Mouse (Mus musculus) cerebellum, adult 9-10 months (tissue): ENCODE data around the gene Ifit2.
"Not testable (repeated sequence)": the region's sequence is repeated elsewhere in the genome, so short reads cannot be mapped to it uniquely, and the experiment has no call there.

ENCODE experiments used
- DNase-seq: peaks from one replicate; pipeline ENCODE4 v3.0.0; 2022

The Ifit2 gene

GRCm38 (mm10) chr19:34550205-34550533 is 325 bp upstream of the Ifit2 start:
- no peak for DNase-seq

- DNase-seq: no peak
These were observed 1.5 kb downstream of the Ifit2 start for GRCm38 (mm10) chr19:34551981-34552380.

- no peak for DNase-seq
These were observed 2.5 kb downstream of the Ifit2 start for GRCm38 (mm10) chr19:34553021-34553420.

GRCm38 (mm10) chr19:34553522-34553921 is 3.0 kb downstream of the Ifit2 start:
- no peak for DNase-seq

GRCm38 (mm10) chr19:34554061-34554460 is 3.6 kb downstream of the Ifit2 start:
- no peak for DNase-seq

- DNase-seq: no peak
These were observed 6.1 kb downstream of the Ifit2 start for GRCm38 (mm10) chr19:34556621-34557020.

- no peak for DNase-seq
These were observed 12.1 kb downstream of the Ifit2 start for GRCm38 (mm10) chr19:34562556-34562955.

- DNase-seq: no peak
These were observed 15.8 kb downstream of the Ifit2 start for GRCm38 (mm10) chr19:34566178-34566784.

GRCm38 (mm10) chr19:34568988-34569895 is 18.7 kb downstream of the Ifit2 start:
- DNase-seq: no peak

- DNase-seq: no peak
These were observed 19.5 kb downstream of the Ifit2 start for GRCm38 (mm10) chr19:34569896-34570476.

GRCm38 (mm10) chr19:34571080-34571479 is 20.6 kb downstream of the Ifit2 start:
- no peak for DNase-seq

- no peak for DNase-seq
These were observed 23.2 kb downstream of the Ifit2 start for GRCm38 (mm10) chr19:34573650-34574049.

GRCm38 (mm10) chr19:34577121-34577520 is 26.6 kb downstream of the Ifit2 start:
- no peak for DNase-seq

GRCm38 (mm10) chr19:34582696-34583095 is 32.2 kb downstream of the Ifit2 start:
- not testable (repeated sequence) for DNase-seq

- DNase-seq: not testable (repeated sequence)
These were observed 32.8 kb downstream of the Ifit2 start, which contains the start of gene Ifit3 for GRCm38 (mm10) chr19:34583126-34583766. Ifit3 (plus strand) TSS chr19:34583531.

GRCm38 (mm10) chr19:34585740-34586458 is 35.4 kb downstream of the Ifit2 start:
- DNase-seq: not testable (repeated sequence)

GRCm38 (mm10) chr19:34587898-34588692 is 37.6 kb downstream of the Ifit2 start:
- not testable (repeated sequence) for DNase-seq

GRCm38 (mm10) chr19:34588959-34589358 is 38.5 kb downstream of the Ifit2 start:
- no peak for DNase-seq

- DNase-seq: no peak
These were observed 43.0 kb downstream of the Ifit2 start for GRCm38 (mm10) chr19:34593456-34593855.

GRCm38 (mm10) chr19:34594523-34594922 is 44.0 kb downstream of the Ifit2 start:
- not testable (repeated sequence) for DNase-seq

- DNase-seq: no peak
These were observed 46.3 kb downstream of the Ifit2 start for GRCm38 (mm10) chr19:34596811-34597210.

- DNase-seq: peak; percentile 57
These were observed 47.8 kb downstream of the Ifit2 start for GRCm38 (mm10) chr19:34598341-34598740.
